Mouse (Mus musculus): ENCODE data around the gene Adamts14.

GRCm38 (mm10) chr10:61240108-61240920 lies 32.9 kb downstream of the Adamts14 start:
- TF ChIP-seq CTCF (IDR thresholded peaks at IDR 0.05; ENCODE audit: control insufficient read depth, insufficient read depth, insufficient replicate concordance, low read depth, low read length) (no peak), POLR2A (IDR thresholded peaks at IDR 0.05; ENCODE audit: control insufficient read depth, low read depth, low read length) (no peak)

Measured in testis, adult 2 months (tissue).